Mouse (Mus musculus) megakaryocyte, adult 5-6 weeks (primary cell): ENCODE data around the gene Smim14. TPM values are rescaled to one million over a fixed set of nuclear protein-coding genes. Genes with fewer than 3 reads are reported as not detected.
"Not testable (repeated sequence)": the region's sequence is repeated elsewhere in the genome, so short reads cannot be mapped to it uniquely, and the experiment has no call there.

Source experiments
- ATAC-seq: 2 replicates; pipeline ENCODE4 v1.8.0; 2016; ENCODE audit warnings: mild to moderate bottlenecking, inconsistent platforms; ENCODE audit not compliant: poor library complexity, severe bottlenecking
- total RNA-seq, 2 experiments: library from RNA; stranded (forward) in 1 of 2; stranded (reverse) in 1 of 2; fragments of 153-499, 151-499 nt in 1 of 2; fragments of 221-1000, 200-1000 nt in 1 of 2; gene quantifications; 2 replicates each; pipeline versions ENCODE4 v1.2.3 to v1.2.4; 2015 to 2017

The Smim14 gene
- total RNA-seq (2015) = 154 TPM in 2 replicates
- total RNA-seq (2017) = 87.1 and 94.7 TPM in 2 replicates

GRCm38 (mm10) chr5:65536751-65537419 is at the start of gene Smim14, which contains the start of gene Ube2k:
Smim14 (minus strand) TSS chr5:65537184.
Ube2k (plus strand) TSS chr5:65537233.
- peak; percentile 82 for ATAC-seq

- ATAC-seq = no peak
Observed at GRCm38 (mm10) chr5:65586291-65586690, 49.3 kb upstream of the Smim14 start.

- no peak for ATAC-seq
Observed at GRCm38 (mm10) chr5:65578545-65578944, 41.6 kb upstream of the Smim14 start.

GRCm38 (mm10) chr5:65575896-65576295 is 38.9 kb upstream of the Smim14 start:
- no peak for ATAC-seq

- ATAC-seq = no peak
Observed at GRCm38 (mm10) chr5:65574876-65575275, 37.9 kb upstream of the Smim14 start.

- ATAC-seq = no peak
Observed at GRCm38 (mm10) chr5:65565486-65565885, 28.5 kb upstream of the Smim14 start.

- peak; percentile 49; the same call in 1 of the 2 replicates for ATAC-seq
Observed at GRCm38 (mm10) chr5:65561125-65561893, 24.3 kb upstream of the Smim14 start.

- ATAC-seq = no peak
Observed at GRCm38 (mm10) chr5:65557109-65557508, 20.1 kb upstream of the Smim14 start.

GRCm38 (mm10) chr5:65549677-65550076 is 12.7 kb upstream of the Smim14 start:
- ATAC-seq = no peak

GRCm38 (mm10) chr5:65544616-65545015 is 7.6 kb upstream of the Smim14 start:
- no peak for ATAC-seq

GRCm38 (mm10) chr5:65543491-65543890 is 6.5 kb upstream of the Smim14 start:
- ATAC-seq = no peak

GRCm38 (mm10) chr5:65541889-65542288 is 4.9 kb upstream of the Smim14 start:
- no peak for ATAC-seq

GRCm38 (mm10) chr5:65539786-65540185 is 2.8 kb upstream of the Smim14 start:
- no peak for ATAC-seq

- no peak for ATAC-seq
Observed at GRCm38 (mm10) chr5:65538829-65539228, 1.8 kb upstream of the Smim14 start.

GRCm38 (mm10) chr5:65538121-65538520 is 1.1 kb upstream of the Smim14 start:
- ATAC-seq = no peak

- ATAC-seq = peak; percentile 47
Observed at GRCm38 (mm10) chr5:65537420-65538071, 562 bp upstream of the Smim14 start.

GRCm38 (mm10) chr5:65536068-65536465 is 917 bp downstream of the Smim14 start:
- not testable (repeated sequence) for ATAC-seq

GRCm38 (mm10) chr5:65535457-65536067 is 1.4 kb downstream of the Smim14 start:
- no peak for ATAC-seq

- no peak for ATAC-seq
Observed at GRCm38 (mm10) chr5:65534496-65534895, 2.5 kb downstream of the Smim14 start.

GRCm38 (mm10) chr5:65531283-65531682 is 5.7 kb downstream of the Smim14 start:
- no peak for ATAC-seq
